Mouse (Mus musculus) bone marrow macrophage, adult 2 months (primary cell): ENCODE measurements around the gene Cmtr1.

Experiments used
- CTCF ChIP-seq: IDR thresholded peaks from 2 replicates; pipeline ENCODE4 v1.5.1; 2012; ENCODE audit warnings: low read depth, mild to moderate bottlenecking, low read length, moderate library complexity
- POLR2A ChIP-seq: IDR thresholded peaks from 2 replicates; pipeline ENCODE4 v1.6.1; 2012; ENCODE audit warnings: mild to moderate bottlenecking, low read depth, low read length, borderline replicate concordance

- peak; percentile 74 for TF ChIP-seq CTCF
- no peak for TF ChIP-seq POLR2A
These were observed 46.0 kb upstream of the Cmtr1 start, which contains the start of the genes Rnf8 and Gm28043 for GRCm38 (mm10) chr17:29614115-29615023.
